Mouse (Mus musculus) embryonic fibroblast, embryonic 13.5 days (primary cell): ENCODE data around the gene Nrp2. TPM values are rescaled to one million over a fixed set of nuclear protein-coding genes. Genes with fewer than 3 reads are reported as not detected.

ENCODE experiments used
- H3K27ac ChIP-seq: 2 replicates; pipeline ENCODE4 v1.5.1; 2012; ENCODE audit warnings: low read length, control low read depth, inconsistent platforms; ENCODE audit not compliant: insufficient read depth
- H3K4me1 ChIP-seq: 2 replicates; pipeline ENCODE4 v1.6.1; 2011; ENCODE audit warnings: low read length; ENCODE audit not compliant: control insufficient read depth, insufficient read depth
- H3K4me3 ChIP-seq: 2 replicates; pipeline ENCODE4 v1.5.1; 2011; ENCODE audit warnings: mild to moderate bottlenecking, control low read depth, low read length; ENCODE audit not compliant: insufficient read depth
- CTCF ChIP-seq: IDR thresholded peaks from 2 replicates; pipeline ENCODE4 v1.5.1; 2011; ENCODE audit warnings: mild to moderate bottlenecking, control low read depth, low read length, moderate library complexity, borderline replicate concordance; ENCODE audit not compliant: insufficient read depth
- POLR2A ChIP-seq: IDR thresholded peaks from 2 replicates; pipeline ENCODE4 v1.6.1; 2011; ENCODE audit warnings: low read depth, mild to moderate bottlenecking, control low read depth, low read length, moderate library complexity
- polyA plus RNA-seq: library from polyadenylated mRNA; stranded (reverse); fragments of >200 nt; gene quantifications from 2 replicates; pipeline ENCODE4 v1.2.4, GENCODE M21; 2011; ENCODE audit warnings: low read depth; ENCODE audit not compliant: missing spikeins, insufficient read length

Gene Nrp2
- polyA plus RNA-seq, 1 experiment = 74.9 TPM

DNA sequence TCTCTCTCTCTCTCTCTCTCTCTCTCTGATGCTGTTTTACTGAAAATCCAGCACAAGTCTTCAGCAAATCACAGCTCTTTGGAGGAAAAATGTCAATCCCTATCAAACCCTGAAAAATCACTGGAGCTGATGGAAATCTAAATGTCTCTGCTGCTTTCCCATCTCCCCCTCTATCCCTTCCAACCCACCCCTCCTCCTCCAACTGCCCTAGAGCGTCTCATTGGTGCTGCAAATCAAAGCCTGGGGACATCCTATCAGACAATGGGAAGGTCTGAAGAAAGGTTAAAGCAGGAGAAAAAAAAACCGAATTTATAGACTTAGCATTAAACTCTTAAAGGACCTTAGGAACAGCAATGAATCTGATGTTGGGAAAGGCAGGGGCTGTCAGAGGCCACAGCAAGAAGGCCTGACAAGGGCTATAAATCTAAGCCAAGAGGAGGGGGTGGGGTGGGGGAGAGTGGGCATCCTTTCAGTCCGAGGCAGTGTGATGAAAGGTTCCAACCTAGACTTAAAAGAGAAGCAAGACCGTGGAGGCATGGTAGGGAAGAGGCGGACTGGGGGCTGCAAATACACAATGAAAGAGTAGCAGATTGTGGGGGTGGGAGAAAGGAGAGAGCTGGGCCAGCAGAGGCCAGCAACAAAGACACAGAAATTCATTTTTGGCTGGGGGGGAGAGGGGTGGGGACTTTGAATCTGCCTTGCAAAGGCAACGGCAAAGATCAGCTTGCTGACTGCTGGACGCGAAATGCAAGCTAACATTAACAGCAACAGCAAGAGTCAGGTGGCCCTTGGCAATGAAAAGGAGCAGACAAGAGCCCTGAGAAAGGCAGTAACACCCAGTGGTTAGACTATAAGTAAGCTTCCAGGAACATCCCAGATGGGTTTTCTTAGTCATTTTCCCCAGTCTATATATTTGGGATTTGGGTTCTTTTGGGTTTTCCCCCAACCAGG is 148.2 kb downstream of the Nrp2 start:
- TF ChIP-seq POLR2A (no peak), CTCF (no peak)
- Histone ChIP-seq H3K4me3 (no peak overlapping the region), H3K27ac (no peak overlapping the region), H3K4me1 (no peaks in the 10 kb centered on the region)

DNA sequence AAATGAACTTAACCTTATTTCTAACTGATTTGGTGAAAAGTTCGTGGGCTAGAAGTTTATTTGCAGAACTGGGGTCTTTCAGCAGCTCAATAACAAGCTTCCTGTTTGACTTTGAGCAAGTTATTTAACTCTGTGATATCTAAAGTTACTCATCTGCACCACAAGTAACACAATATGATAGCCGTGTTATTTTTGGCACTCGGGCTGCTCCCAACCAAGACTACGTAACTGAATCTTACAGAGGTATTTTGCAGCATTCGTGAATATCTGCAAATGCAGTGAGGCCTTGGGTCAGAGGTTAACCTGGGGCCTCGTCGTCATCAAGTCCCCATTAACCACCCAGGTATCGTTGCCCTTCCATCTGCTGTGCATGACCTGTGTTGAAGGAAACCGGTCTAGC is 150.3 kb downstream of the Nrp2 start:
- Histone ChIP-seq H3K4me3 (no peak overlapping the region), H3K27ac (no peak overlapping the region), H3K4me1 (no peaks in the 10 kb centered on the region)
- TF ChIP-seq POLR2A = no peak
- TF ChIP-seq CTCF = no peak

DNA sequence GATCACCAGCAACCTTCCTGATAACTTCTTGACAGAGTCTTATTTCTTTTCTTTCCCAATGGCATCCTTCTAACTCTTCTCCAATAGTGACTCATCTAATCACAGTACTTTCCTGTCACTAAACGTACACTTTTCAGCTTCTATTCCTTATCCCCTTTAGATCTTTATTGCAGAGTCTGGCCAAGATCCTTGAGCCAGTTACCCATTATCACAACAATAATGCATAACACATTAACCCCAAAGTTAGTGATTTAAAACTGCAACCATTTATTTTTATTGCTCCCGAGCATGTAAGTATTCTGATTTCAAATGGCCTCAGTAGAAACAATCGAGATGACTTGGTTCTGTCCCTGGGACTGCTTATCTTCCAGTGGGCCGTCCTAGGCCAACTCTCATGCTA is 150.9 kb downstream of the Nrp2 start:
- Histone ChIP-seq H3K4me1 (no peaks in the 10 kb centered on the region; the same call in 1 of the 2 replicates), H3K27ac (no peak overlapping the region), H3K4me3 (no peak overlapping the region)
- TF ChIP-seq POLR2A (no peak), CTCF (no peak)

DNA sequence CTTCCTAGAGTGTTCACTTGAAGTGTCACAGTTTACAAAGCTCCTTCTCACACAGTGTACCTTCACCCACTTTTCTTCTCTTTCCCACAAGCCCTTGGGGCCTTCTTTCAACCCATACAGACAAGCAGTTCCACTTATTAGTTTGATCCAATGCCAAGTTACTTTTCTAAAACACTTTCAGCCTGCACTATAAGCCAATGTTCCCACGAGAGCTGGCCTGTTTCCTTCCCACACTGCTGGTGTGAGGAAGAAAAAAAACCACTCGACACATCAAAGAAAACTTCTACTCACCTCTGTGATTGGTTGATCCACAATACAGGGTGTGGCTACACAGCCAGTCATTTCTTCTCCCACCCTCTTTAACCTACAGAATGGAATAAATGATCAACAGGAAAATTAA is 156.0 kb downstream of the Nrp2 start:
- Histone ChIP-seq H3K27ac (peak overlapping the region; percentile 78), H3K4me3 (no peak overlapping the region), H3K4me1 (no peaks in the 10 kb centered on the region; the same call in 1 of the 2 replicates)
- TF ChIP-seq CTCF = no peak
- TF ChIP-seq POLR2A = no peak

DNA sequence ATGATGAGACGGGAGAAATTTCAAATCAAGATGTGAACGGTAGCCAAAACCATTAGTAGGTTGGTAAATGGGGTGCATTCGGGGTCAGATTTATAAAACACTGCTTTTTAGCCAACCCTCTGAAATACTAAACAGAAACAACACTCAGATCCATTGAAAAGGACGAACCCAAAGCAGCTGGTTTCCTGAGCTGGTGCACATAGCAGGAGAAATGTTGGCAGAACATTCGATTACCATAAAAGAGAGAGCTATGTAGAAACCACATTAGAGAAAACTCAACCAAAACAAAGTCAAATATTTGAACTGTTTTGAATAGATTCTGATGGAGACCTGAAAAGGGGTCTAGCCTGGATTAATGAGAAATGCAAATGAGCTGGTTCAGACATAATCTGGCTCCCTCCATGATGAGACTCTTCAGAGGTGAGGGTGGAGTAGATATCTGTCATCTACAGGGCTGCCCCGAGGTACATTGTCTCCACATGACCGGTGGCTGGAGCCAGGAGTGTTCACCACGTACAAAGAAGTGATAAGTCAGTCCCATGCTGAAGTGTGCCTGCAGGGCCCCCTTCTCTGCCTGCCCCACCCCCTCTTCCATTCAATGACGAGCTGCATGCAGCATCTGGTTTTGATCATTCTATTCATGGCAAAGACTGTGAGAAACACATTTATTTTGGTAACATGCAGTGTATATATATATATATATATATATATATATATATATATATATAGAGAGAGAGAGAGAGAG is 156.6 kb downstream of the Nrp2 start:
- Histone ChIP-seq H3K4me3 (no peak overlapping the region), H3K27ac (peak overlapping the region; percentile 82), H3K4me1 (no peaks in the 10 kb centered on the region; the same call in 1 of the 2 replicates)
- no peak for TF ChIP-seq POLR2A
- no peak for TF ChIP-seq CTCF

DNA sequence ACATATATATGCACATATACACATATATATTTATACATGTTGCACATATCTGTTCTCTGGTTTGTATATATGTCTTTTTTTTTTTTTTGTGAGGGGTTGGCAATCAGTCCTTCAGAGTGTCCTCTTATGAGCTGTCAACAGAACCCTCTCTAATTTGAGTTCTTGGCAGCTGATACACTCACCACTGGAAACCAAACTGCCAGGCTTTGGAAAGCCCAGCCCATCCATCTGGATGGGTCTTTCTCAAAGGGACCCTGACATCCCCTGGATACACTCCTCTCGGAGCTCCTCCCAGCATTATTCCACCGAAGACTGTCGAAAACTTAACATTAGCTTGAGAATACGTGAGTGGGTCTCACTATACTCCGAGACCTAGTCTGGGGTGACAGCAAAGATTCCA is 157.2 kb downstream of the Nrp2 start:
- Histone ChIP-seq H3K4me1 (no peaks in the 10 kb centered on the region; the same call in 1 of the 2 replicates), H3K4me3 (no peak overlapping the region), H3K27ac (peak overlapping the region; percentile 7; the same call in 1 of the 2 replicates)
- TF ChIP-seq CTCF (no peak), POLR2A (no peak)

DNA sequence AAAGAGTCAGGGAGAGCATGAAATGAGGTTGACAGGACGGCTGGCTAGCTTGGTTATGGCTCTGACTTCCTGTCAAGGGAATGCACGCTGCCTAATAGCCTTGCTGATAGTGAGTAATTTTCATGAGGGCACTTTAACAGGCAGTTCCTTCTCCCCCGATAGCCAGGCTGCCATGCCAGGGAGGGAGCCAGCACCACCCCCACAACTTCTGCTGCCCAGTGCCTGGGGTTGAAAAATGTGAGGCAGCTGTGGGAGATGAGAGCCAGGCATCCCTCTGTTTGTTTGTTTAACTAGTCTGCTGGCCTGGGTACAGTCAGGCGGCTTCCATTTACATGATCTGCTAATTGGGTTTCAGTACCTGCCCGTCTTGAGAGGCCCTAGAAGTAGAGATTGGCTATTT is 157.7 kb downstream of the Nrp2 start:
- no peaks in the 10 kb centered on the region; the same call in 1 of the 2 replicates for H3K4me1 ChIP-seq
- no peak overlapping the region for H3K4me3 ChIP-seq
- peak overlapping the region; percentile 7; the same call in 1 of the 2 replicates for H3K27ac ChIP-seq
- TF ChIP-seq CTCF (no peak), POLR2A (no peak)
